Mouse (Mus musculus): ENCODE measurements around the gene Ninj1.

Gene Ninj1

GRCm38 (mm10) chr13:49196211-49196610, 8.9 kb downstream of the Ninj1 start:
- DNase-seq (ENCODE audit: low spot score) = no peak

- DNase-seq (ENCODE audit: low spot score) = no peak
These were observed 9.5 kb downstream of the Ninj1 start for GRCm38 (mm10) chr13:49196766-49197165.

- DNase-seq (ENCODE audit: low spot score) = no peak
These were observed 11.4 kb downstream of the Ninj1 start for GRCm38 (mm10) chr13:49198734-49199133.

- no peak for DNase-seq (ENCODE audit: low spot score)
These were observed 12.6 kb downstream of the Ninj1 start for GRCm38 (mm10) chr13:49199891-49200290.

GRCm38 (mm10) chr13:49200688-49201087, 13.4 kb downstream of the Ninj1 start:
- no peak for DNase-seq (ENCODE audit: low spot score)

- no peak for DNase-seq (ENCODE audit: low spot score)
These were observed 15.3 kb downstream of the Ninj1 start for GRCm38 (mm10) chr13:49202556-49202955.

GRCm38 (mm10) chr13:49205381-49205998, 18.2 kb downstream of the Ninj1 start:
- peak; percentile 83 for DNase-seq (ENCODE audit: low spot score)

- DNase-seq (ENCODE audit: low spot score) = no peak
These were observed 19.1 kb downstream of the Ninj1 start for GRCm38 (mm10) chr13:49206341-49206740.

- DNase-seq (ENCODE audit: low spot score) = no peak
These were observed 22.0 kb downstream of the Ninj1 start for GRCm38 (mm10) chr13:49209306-49209705.

- DNase-seq (ENCODE audit: low spot score) = no peak
These were observed 25.6 kb downstream of the Ninj1 start for GRCm38 (mm10) chr13:49212711-49213500.

GRCm38 (mm10) chr13:49213531-49213932, 26.2 kb downstream of the Ninj1 start:
- no peak for DNase-seq (ENCODE audit: low spot score)

- no peak for DNase-seq (ENCODE audit: low spot score)
These were observed 27.2 kb downstream of the Ninj1 start for GRCm38 (mm10) chr13:49214454-49214853.

- DNase-seq (ENCODE audit: low spot score) = no peak
These were observed 27.8 kb downstream of the Ninj1 start for GRCm38 (mm10) chr13:49215128-49215503.

GRCm38 (mm10) chr13:49215504-49216219, 28.4 kb downstream of the Ninj1 start, which contains the start of gene Card19:
TSS of gene Card19 (minus strand) at chr13:49216037.
- DNase-seq (ENCODE audit: low spot score) = peak; percentile 93

- no peak for DNase-seq (ENCODE audit: low spot score)
These were observed 28.9 kb downstream of the Ninj1 start for GRCm38 (mm10) chr13:49216220-49216552.

- no peak for DNase-seq (ENCODE audit: low spot score)
These were observed 29.7 kb downstream of the Ninj1 start for GRCm38 (mm10) chr13:49216808-49217561.

- no peak for DNase-seq (ENCODE audit: low spot score)
These were observed 31.4 kb downstream of the Ninj1 start for GRCm38 (mm10) chr13:49218651-49219050.

- no peak for DNase-seq (ENCODE audit: low spot score)
These were observed 32.1 kb downstream of the Ninj1 start for GRCm38 (mm10) chr13:49219367-49219766.

- no peak for DNase-seq (ENCODE audit: low spot score)
These were observed 33.6 kb downstream of the Ninj1 start for GRCm38 (mm10) chr13:49220912-49221311.

- no peak for DNase-seq (ENCODE audit: low spot score)
These were observed 37.0 kb downstream of the Ninj1 start for GRCm38 (mm10) chr13:49224314-49224713.

GRCm38 (mm10) chr13:49224729-49225128, 37.4 kb downstream of the Ninj1 start:
- DNase-seq (ENCODE audit: low spot score) = no peak

GRCm38 (mm10) chr13:49225159-49225558, 37.9 kb downstream of the Ninj1 start:
- DNase-seq (ENCODE audit: low spot score) = no peak

Measured in ovary, postnatal 14 days (tissue).